Mouse (Mus musculus) heart, embryonic 15.5 days (tissue): ENCODE measurements around the gene Nsf. TPM values are rescaled to one million over a fixed set of nuclear protein-coding genes. Genes with fewer than 3 reads are reported as not detected.
"Not testable (repeated sequence)": the region's sequence is repeated elsewhere in the genome, so short reads cannot be mapped to it uniquely, and the experiment has no call there.

ENCODE experiments used
- ATAC-seq: fragments of 200-750 bp; cut with Nextera tagmentation; replicated peaks from 2 replicates; pipeline ENCODE4 v1.8.0; 2017; ENCODE audit warnings: low read depth, moderate TSS enrichment; ENCODE audit not compliant: insufficient number of reproducible peaks, insufficient read depth, low FRiP score
- H3K27ac ChIP-seq: fragments of 300-500 bp; sonication (generic); 2 replicates; pipeline ENCODE4 v1.5.1; 2015; ENCODE audit warnings: mild to moderate bottlenecking, inconsistent platforms
- H3K27me3 ChIP-seq: fragments of 300-500 bp; sonication (generic); 2 replicates; pipeline ENCODE4 v1.6.1; 2015; ENCODE audit warnings: inconsistent platforms
- H3K36me3 ChIP-seq: fragments of 300-500 bp; sonication (generic); 2 replicates; pipeline ENCODE4 v1.6.1; 2015; ENCODE audit warnings: mild to moderate bottlenecking, inconsistent platforms
- H3K4me1 ChIP-seq: fragments of 300-500 bp; sonication (generic); replicated peaks from 2 replicates; pipeline ENCODE4 v1.6.1; 2015; ENCODE audit warnings: inconsistent platforms
- H3K4me2 ChIP-seq: fragments of 300-500 bp; sonication (generic); 2 replicates; pipeline ENCODE4 v1.6.1; 2015; ENCODE audit warnings: inconsistent platforms, mild to moderate bottlenecking, moderate library complexity
- H3K4me3 ChIP-seq: fragments of 300-500 bp; sonication (generic); 2 replicates; pipeline ENCODE4 v1.5.1; 2015; ENCODE audit warnings: mild to moderate bottlenecking, inconsistent platforms
- H3K9ac ChIP-seq: fragments of 300-500 bp; sonication (generic); 2 replicates; pipeline ENCODE4 v1.6.1; 2015; ENCODE audit warnings: mild to moderate bottlenecking, inconsistent platforms
- H3K9me3 ChIP-seq: fragments of 300-500 bp; sonication (generic); replicated peaks from 2 replicates; pipeline ENCODE4 v1.6.1; 2016; ENCODE audit warnings: inconsistent platforms
- WGBS: fragments of 180-500 bp; shearing (Covaris S2); methylation state at CpG from one replicate; pipeline ENCODE4 v1.1.7; 2015; ENCODE audit warnings: mixed read lengths; 5-methylcytosine and 5-hydroxymethylcytosine counted together
- polyA plus RNA-seq: library from polyadenylated mRNA; unstranded; fragments of >200 nt; fragmentation: Nextera tagmentation; extraction: Ambion mirVana; gene quantifications from 2 replicates; pipeline ENCODE4 v1.2.1, GENCODE M21; 2015

Nsf gene
- polyA plus RNA-seq, 1 experiment from 2014 or later = 26.4 TPM

GRCm38 (mm10) chr11:103891781-103892180 is 62.1 kb downstream of the Nsf start:
- Histone ChIP-seq H3K4me2 (no peak overlapping the region), H3K27me3 (no peaks in the 10 kb centered on the region), H3K27ac (no peak overlapping the region), H3K36me3 (no peaks in the 10 kb centered on the region), H3K4me1 (no peaks in the 10 kb centered on the region), H3K9ac (no peak overlapping the region), H3K4me3 (no peak overlapping the region), H3K9me3 (no peaks in the 10 kb centered on the region)
- no peak for ATAC-seq
- WGBS = 84% methylated on average over 10 of the region's 10 CpGs

- H3K9me3 ChIP-seq = no peaks in the 10 kb centered on the region
- 72% methylated on average over 23 of the region's 23 CpGs for WGBS
- H3K27me3 ChIP-seq = no peaks in the 10 kb centered on the region
- H3K4me2 ChIP-seq = no peak overlapping the region
- H3K36me3 ChIP-seq = no peaks in the 10 kb centered on the region
- H3K4me1 ChIP-seq = no peaks in the 10 kb centered on the region
- H3K4me3 ChIP-seq = no peak overlapping the region
- H3K9ac ChIP-seq = no peak overlapping the region
- no peak overlapping the region for H3K27ac ChIP-seq
- ATAC-seq = no peak
Observed at GRCm38 (mm10) chr11:103890337-103891186, 63.3 kb downstream of the Nsf start.

- 93% methylated on average over 11 of the region's 11 CpGs for WGBS
- Histone ChIP-seq H3K4me1 (peaks cover 6% of the 10 kb centered on the region; the same call in 1 of the 2 replicates), H3K9me3 (no peaks in the 10 kb centered on the region), H3K27ac (no peak overlapping the region), H3K27me3 (no peaks in the 10 kb centered on the region), H3K4me3 (no peak overlapping the region), H3K36me3 (no peaks in the 10 kb centered on the region), H3K9ac (no peak overlapping the region), H3K4me2 (no peak overlapping the region)
- ATAC-seq = no peak
Observed at GRCm38 (mm10) chr11:103887724-103888410, 66.0 kb downstream of the Nsf start.

- Histone ChIP-seq H3K9ac (no peak overlapping the region), H3K9me3 (no peaks in the 10 kb centered on the region), H3K4me1 (peaks cover 6% of the 10 kb centered on the region; the same call in 1 of the 2 replicates), H3K4me2 (peak overlapping the region; percentile 44), H3K27ac (no peak overlapping the region), H3K4me3 (peak overlapping the region; percentile 13; the same call in 1 of the 2 replicates), H3K27me3 (no peaks in the 10 kb centered on the region), H3K36me3 (0 out of 2 replicates have a peak, but pooled peaks cover 3% of the 10 kb centered on the region)
- WGBS = 26% methylated on average over 13 of the region's 13 CpGs
- ATAC-seq = no peak
Observed at GRCm38 (mm10) chr11:103884749-103885383, 69.0 kb downstream of the Nsf start.

GRCm38 (mm10) chr11:103883793-103884192 is 70.1 kb downstream of the Nsf start:
- ATAC-seq = no peak
- 0 out of 2 replicates have a peak, but pooled peaks cover 3% of the 10 kb centered on the region for H3K36me3 ChIP-seq

GRCm38 (mm10) chr11:103879476-103879875 is 74.4 kb downstream of the Nsf start:
- peaks cover 10% of the 10 kb centered on the region for H3K36me3 ChIP-seq
- H3K27ac ChIP-seq, H3K9me3 ChIP-seq, H3K9ac ChIP-seq, H3K4me3 ChIP-seq, ATAC-seq, H3K27me3 ChIP-seq, H3K4me1 ChIP-seq, H3K4me2 ChIP-seq: not testable (repeated sequence)
- 87% methylated on average over 8 of the region's 8 CpGs for WGBS

More at GRCm38 (mm10) chr11:103883793-103884192, 70.1 kb downstream of the Nsf start:
- H3K27ac ChIP-seq = no peak overlapping the region
- H3K27me3 ChIP-seq = no peaks in the 10 kb centered on the region
- no peak overlapping the region for H3K9ac ChIP-seq
- no peaks in the 10 kb centered on the region for H3K9me3 ChIP-seq
- no peak overlapping the region for H3K4me3 ChIP-seq
- peaks cover 6% of the 10 kb centered on the region; the same call in 1 of the 2 replicates for H3K4me1 ChIP-seq
- WGBS = 85% methylated on average over 10 of the region's 10 CpGs
- H3K4me2 ChIP-seq = no peak overlapping the region

GRCm38 (mm10) chr11:103878441-103878840 is 75.4 kb downstream of the Nsf start:
- H3K9ac ChIP-seq = no peak overlapping the region
- 0 out of 2 replicates have a peak, but pooled peaks cover 4% of the 10 kb centered on the region for H3K9me3 ChIP-seq
- ATAC-seq = no peak
- no peak overlapping the region for H3K4me2 ChIP-seq
- no peak overlapping the region for H3K27ac ChIP-seq
- WGBS = 80% methylated on average over 6 of the region's 6 CpGs
- H3K4me3 ChIP-seq = no peak overlapping the region
- peaks cover 12% of the 10 kb centered on the region for H3K36me3 ChIP-seq
- H3K4me1 ChIP-seq = no peaks in the 10 kb centered on the region
- H3K27me3 ChIP-seq = no peaks in the 10 kb centered on the region

GRCm38 (mm10) chr11:103870352-103870751 is 83.5 kb downstream of the Nsf start:
- 0 out of 2 replicates have a peak, but pooled peaks cover 4% of the 10 kb centered on the region for H3K9me3 ChIP-seq
- no peak for ATAC-seq
- no peak overlapping the region for H3K4me3 ChIP-seq
- no peak overlapping the region for H3K4me2 ChIP-seq
- no peak overlapping the region for H3K9ac ChIP-seq
- WGBS = 90% methylated on average over 9 of the region's 9 CpGs
- H3K4me1 ChIP-seq = no peaks in the 10 kb centered on the region
- H3K27ac ChIP-seq = no peak overlapping the region
- H3K27me3 ChIP-seq = no peaks in the 10 kb centered on the region
- H3K36me3 ChIP-seq = peaks cover 20% of the 10 kb centered on the region

GRCm38 (mm10) chr11:103867702-103868101 is 86.2 kb downstream of the Nsf start:
- WGBS = 49% methylated on average over 5 of the region's 5 CpGs
- ATAC-seq = no peak
- Histone ChIP-seq H3K9ac (no peak overlapping the region), H3K4me3 (no peak overlapping the region), H3K9me3 (no peaks in the 10 kb centered on the region), H3K4me1 (no peaks in the 10 kb centered on the region), H3K27me3 (no peaks in the 10 kb centered on the region), H3K27ac (no peak overlapping the region), H3K4me2 (no peak overlapping the region), H3K36me3 (peaks cover 8% of the 10 kb centered on the region)

- 86% methylated on average over 7 of the region's 7 CpGs for WGBS
- ATAC-seq = no peak
- Histone ChIP-seq H3K4me1 (no peaks in the 10 kb centered on the region), H3K4me3 (no peak overlapping the region), H3K9ac (no peak overlapping the region), H3K36me3 (0 out of 2 replicates have a peak, but pooled peaks cover 4% of the 10 kb centered on the region), H3K27ac (no peak overlapping the region), H3K9me3 (no peaks in the 10 kb centered on the region), H3K27me3 (no peaks in the 10 kb centered on the region), H3K4me2 (no peak overlapping the region)
Observed at GRCm38 (mm10) chr11:103865346-103865745, 88.5 kb downstream of the Nsf start.

- Histone ChIP-seq H3K9ac (no peak overlapping the region), H3K4me3 (no peak overlapping the region), H3K4me2 (no peak overlapping the region), H3K36me3 (peaks cover 4% of the 10 kb centered on the region; the same call in 1 of the 2 replicates), H3K9me3 (no peaks in the 10 kb centered on the region), H3K4me1 (no peaks in the 10 kb centered on the region), H3K27ac (no peak overlapping the region), H3K27me3 (no peaks in the 10 kb centered on the region)
- WGBS = 84% methylated on average over 4 of the region's 4 CpGs
- ATAC-seq = no peak
Observed at GRCm38 (mm10) chr11:103864486-103864885, 89.4 kb downstream of the Nsf start.
